In the genomic region with DNA sequence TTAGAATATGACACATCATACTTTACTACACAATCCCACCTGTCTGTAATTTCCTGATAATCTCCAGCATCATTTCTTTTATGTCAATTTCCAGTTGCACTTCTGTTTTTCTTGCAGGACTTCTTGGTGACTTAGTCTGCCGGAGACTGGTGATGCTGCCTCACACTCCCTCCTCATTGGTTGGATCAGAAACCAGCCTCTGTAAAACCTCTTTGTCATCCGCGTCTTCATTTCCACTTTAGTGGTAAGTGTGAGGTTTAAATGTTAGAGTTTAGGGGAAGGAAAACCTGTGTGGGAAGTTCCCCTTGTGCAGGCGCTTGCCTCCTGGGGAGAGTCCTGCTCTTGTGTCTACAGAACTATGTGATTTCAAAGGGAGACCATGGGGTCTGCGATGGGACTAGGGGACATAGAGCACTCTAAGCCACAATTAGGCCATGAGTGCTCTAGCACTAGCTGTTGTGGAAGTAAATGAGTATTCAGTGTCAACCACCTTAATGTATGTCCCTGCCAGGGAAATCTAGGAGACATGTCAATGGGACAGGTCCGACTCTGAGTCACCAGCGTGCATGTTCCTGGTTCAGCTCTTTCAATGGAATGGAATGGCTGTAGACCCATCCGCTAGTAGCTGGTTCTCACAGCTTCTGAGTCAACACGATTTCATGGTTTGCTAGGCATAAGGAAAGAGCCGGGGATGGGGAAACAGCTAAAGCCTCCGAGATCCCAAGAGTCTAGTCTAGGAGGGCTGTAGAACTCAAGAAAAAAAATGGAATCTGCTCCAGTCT, we compare ENCODE assay signal across 8 mouse cellular contexts. TPM values are rescaled to one million over a fixed set of nuclear protein-coding genes. Genes with fewer than 3 reads are reported as not detected.
A peak's percentile ranks its signal among the peaks of the same experiment; 100 is the strongest.
DNase-seq lines count a peak whose midpoint lies in the region; ATAC-seq and TF ChIP-seq lines count a peak whose summit lies in the region.

A gene (plus strand): TSS at position 96 of the 782 bp plus-strand sequence.

- no peak within 1 kb of the TSS for H3K4me3 ChIP-seq in kidney, postnatal 0 days (replicated peaks; ENCODE audit: low read depth, low read length)
- H3K4me3 ChIP-seq in liver, embryonic 16.5 days (ENCODE audit: low read depth, low read length) = no peak within 1 kb of the TSS

- ATAC-seq in kidney, postnatal 0 days (replicated peaks; ENCODE audit: low FRiP score, low read depth) = no peak
- ATAC-seq in liver, embryonic 16.5 days (ENCODE audit: low read depth) = no peak

- TF ChIP-seq CTCF in kidney, postnatal 0 days (IDR thresholded peaks at IDR 0.05; ENCODE audit: low read depth) = no peak

- H3K9me3 ChIP-seq in kidney, postnatal 0 days (replicated peaks; ENCODE audit: low read length) = no peaks in the 10 kb centered on the region
- no peaks in the 10 kb centered on the region for H3K9me3 ChIP-seq in liver, embryonic 16.5 days (replicated peaks; ENCODE audit: control insufficient read depth, low read length)

- H3K36me3 ChIP-seq in kidney, postnatal 0 days (ENCODE audit: insufficient read depth, low read length) = no peaks in the 10 kb centered on the region
- H3K36me3 ChIP-seq in liver, embryonic 16.5 days (ENCODE audit: control insufficient read depth, insufficient read depth) = no peaks in the 10 kb centered on the region

- H3K27ac ChIP-seq in kidney, postnatal 0 days = no peak within 1 kb of the TSS
- no peak within 1 kb of the TSS for H3K27ac ChIP-seq in liver, embryonic 16.5 days (ENCODE audit: low read length)

- H3K4me1 ChIP-seq in kidney, postnatal 0 days (replicated peaks; ENCODE audit: insufficient read depth, low read length) = no peaks in the 10 kb centered on the region
- no peaks in the 10 kb centered on the region for H3K4me1 ChIP-seq in liver, embryonic 16.5 days (ENCODE audit: control insufficient read depth, low read depth, low read length)

- 73% methylated on average over 11 of the region's 11 CpGs for WGBS in kidney, postnatal 0 days
- 47% methylated on average over 11 of the region's 11 CpGs for WGBS in liver, embryonic 16.5 days (ENCODE audit: insufficient replicate concordance)

- DNase-seq in A20 (ENCODE audit: low read depth, low spot score) = peak; percentile 97
- peak; percentile 84 for DNase-seq in T-cell, adult 2 months (ENCODE audit: low spot score)
- peak; percentile 60 for DNase-seq in embryo, embryonic 10 days (ENCODE audit: low spot score)
- DNase-seq in heart, adult 8-10 months (ENCODE audit: low spot score) = peak; percentile 78
- peak; percentile 78 for DNase-seq in kidney, postnatal 0 days (ENCODE audit: low spot score)
- peak; percentile 78 to 87 for DNase-seq in right cerebral cortex, postnatal 10 days (ENCODE audit: low spot score in 2 of 2)
- DNase-seq in urinary bladder, postnatal 14 days (ENCODE audit: low spot score) = peak; percentile 80

- no peaks in the 10 kb centered on the region for H3K27me3 ChIP-seq in kidney, postnatal 0 days (ENCODE audit: insufficient read depth, low read length)
- peaks cover 3% of the 10 kb centered on the region for H3K27me3 ChIP-seq in liver, embryonic 16.5 days (ENCODE audit: control insufficient read depth, insufficient read depth, low read depth, low read length)

- H3K4me2 ChIP-seq in kidney, postnatal 0 days (ENCODE audit: low read length) = no peak within 1 kb of the TSS
- H3K4me2 ChIP-seq in liver, embryonic 16.5 days (ENCODE audit: low read depth, low read length) = no peak within 1 kb of the TSS

- H3K9ac ChIP-seq in kidney, postnatal 0 days (ENCODE audit: low read depth, low read length) = no peak within 1 kb of the TSS
- H3K9ac ChIP-seq in liver, embryonic 16.5 days (ENCODE audit: low read depth, low read length) = no peak within 1 kb of the TSS

RNA-seq across cellular contexts. Expression of the gene that starts here (rescaled TPM):
- 10 to 100 TPM; 13.2 to 19.1 (median 15.6) TPM for total RNA-seq in heart, adult 8-10 months (2022)
- 48.2 and 49.7 TPM in 2 replicates for polyA plus RNA-seq in kidney, postnatal 0 days (2015; fragmentation: Nextera tagmentation; extraction: Ambion mirVana)
- polyA plus RNA-seq in liver, embryonic 16.5 days (2015; fragmentation: Nextera tagmentation; extraction: Ambion mirVana) = 8.9 and 12.0 TPM in 2 replicates
